Mouse (Mus musculus) lung, adult 10 weeks (tissue): ENCODE data around the gene Lig1. TPM values are rescaled to one million over a fixed set of nuclear protein-coding genes. Genes with fewer than 3 reads are reported as not detected.

ENCODE experiments used
- polyA plus RNA-seq: library from polyadenylated mRNA; stranded (reverse); fragments of 350-450 nt; fragmentation: Illumina TruSeq; extraction: RNeasy Lipid Tissue Mini Kit (QIAGEN cat#74804); gene quantifications from one replicate; pipeline ENCODE4 v1.2.3, GENCODE M21; 2014; ENCODE audit warnings: low read depth, low replicate concordance; ENCODE audit not compliant: insufficient read depth

Lig1 gene
- polyA plus RNA-seq, result 6.9 TPM

GRCm38 (mm10) chr7:13277081-13277480 lies at the start of gene Lig1:
Gene Lig1 (plus strand): TSS chr7:13277283.

GRCm38 (mm10) chr7:13278308-13278891 lies 1.3 kb downstream of the Lig1 start, which contains the start of gene Zswim9:
Gene Zswim9 (minus strand): TSS chr7:13278721.

GRCm38 (mm10) chr7:13324316-13324715 lies 47.2 kb downstream of the Lig1 start, which contains the start of gene Pla2g4c:
Gene Pla2g4c (plus strand): TSS chr7:13324655.

Other genes with a start within 250 kb of the Lig1 start
- 264 TPM for gene Chmp2a, start 242.5 kb upstream of the Lig1 start, polyA plus RNA-seq
- gene Ube2m, start 239.0 kb upstream of the Lig1 start, polyA plus RNA-seq, result 97.8 TPM
- gene Mzf1, start 222.5 kb upstream of the Lig1 start, polyA plus RNA-seq, result 0.27 TPM
- gene Vmn1r85, start 182.1 kb upstream of the Lig1 start, polyA plus RNA-seq, result not detected
- not detected for gene Vmn1r86, start 157.4 kb upstream of the Lig1 start, polyA plus RNA-seq
- not detected for gene Vmn1r87, start 137.1 kb upstream of the Lig1 start, polyA plus RNA-seq
- not detected for gene Vmn1r88, start 117.7 kb upstream of the Lig1 start, polyA plus RNA-seq
- gene Vmn1r89, start 64.3 kb upstream of the Lig1 start, polyA plus RNA-seq, result not detected
- gene Zswim9, start 1.4 kb downstream of the Lig1 start, polyA plus RNA-seq, result 3.1 TPM
- 0.09 TPM for gene Pla2g4c, start 47.4 kb downstream of the Lig1 start, polyA plus RNA-seq
- gene Cabp5, start 120.8 kb downstream of the Lig1 start, polyA plus RNA-seq, result not detected
- not detected for gene Bsph1, start 173.6 kb downstream of the Lig1 start, polyA plus RNA-seq